Comparison of ENCODE assay signal across 9 mouse cellular contexts in the genomic region with DNA sequence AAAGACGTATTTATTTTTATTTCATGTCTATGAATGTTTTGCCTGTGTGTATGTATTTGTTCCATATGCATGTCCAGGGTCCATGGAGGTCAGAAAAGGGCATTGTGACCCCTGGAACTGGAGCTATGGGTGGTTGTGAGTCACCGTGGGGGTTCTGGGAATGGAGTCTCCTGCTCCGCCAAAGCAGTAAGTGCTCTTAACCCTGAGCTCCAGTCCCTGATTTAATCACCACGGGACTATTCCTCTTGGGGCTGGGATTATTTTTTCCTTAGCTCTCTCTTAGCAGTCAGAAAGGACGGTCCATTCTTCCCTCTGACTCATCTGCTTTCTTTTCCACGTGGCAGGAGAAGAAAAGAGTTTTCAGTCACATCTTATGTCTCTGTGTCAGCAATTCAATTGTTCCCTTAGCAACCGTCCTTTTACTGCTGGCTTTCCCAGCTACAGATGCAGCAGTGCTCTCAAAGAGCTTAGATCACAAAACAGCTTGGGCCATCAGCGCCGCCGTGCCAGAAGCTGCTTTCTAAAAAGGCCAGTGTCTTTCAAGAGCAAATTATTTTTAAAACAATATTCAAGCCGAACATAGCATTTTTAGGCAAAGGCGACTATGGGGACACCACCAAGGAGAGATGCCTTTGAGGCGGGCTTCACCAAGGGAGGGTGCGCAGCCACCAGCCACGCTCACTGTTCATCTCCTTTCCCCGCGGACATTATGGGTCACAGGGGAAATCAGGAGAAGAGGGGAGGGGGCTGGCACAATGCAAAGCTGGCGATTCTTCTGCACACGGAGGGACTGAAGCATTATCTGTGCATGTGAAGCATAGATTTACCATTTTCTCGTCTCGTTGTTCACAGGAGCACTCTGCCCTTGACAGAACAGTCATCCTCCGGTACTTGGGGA.
A peak's percentile ranks its signal among the peaks of the same experiment; 100 is the strongest.
DNase-seq lines count a peak whose midpoint lies in the region; ATAC-seq lines count a peak whose summit lies in the region.
"Had no signal": no experiment of that assay in that cellular context is flagged by ENCODE, and none has a peak within 500 bp of the region (broad histone marks: within the 10 kb centered on the region; RNA-seq: fewer than 3 reads in every experiment).

No protein-coding gene starts in this region.

- no peak for ATAC-seq in heart, embryonic 15.5 days (replicated peaks; ENCODE audit: insufficient number of reproducible peaks, insufficient read depth, low FRiP score, low read depth)
- ATAC-seq in hindbrain, embryonic 11.5 days (ENCODE audit: low FRiP score) = peak; percentile 90
- no peak for ATAC-seq in limb, embryonic 11.5 days (ENCODE audit: insufficient number of reproducible peaks, low FRiP score, low TSS enrichment, low read depth)
- ATAC-seq in stomach, embryonic 14.5 days (ENCODE audit: insufficient number of reproducible peaks, insufficient read depth, low FRiP score, low read depth) = no peak

- H3K4me1 ChIP-seq in heart, embryonic 15.5 days (replicated peaks) = peaks cover 3% of the 10 kb centered on the region; the same call in 1 of the 2 replicates
- H3K4me1 ChIP-seq in hindbrain, embryonic 11.5 days (replicated peaks; ENCODE audit: control insufficient read depth, insufficient read depth, low read length) = peaks cover 5% of the 10 kb centered on the region; the same call in 1 of the 2 replicates
- H3K4me1 ChIP-seq in limb, embryonic 11.5 days (ENCODE audit: control insufficient read depth, insufficient read depth, low read length) = no peaks in the 10 kb centered on the region
- no peaks in the 10 kb centered on the region; the same call in 1 of the 2 replicates for H3K4me1 ChIP-seq in stomach, embryonic 14.5 days (ENCODE audit: control insufficient read depth, insufficient read depth, low read length)

- DNase-seq in heart, adult 8-10 months (ENCODE audit: low spot score) = no peak
- DNase-seq in brain, adult 2 months (ENCODE audit: low read depth, low spot score) = peak; percentile 89
- DNase-seq in hindbrain, embryonic 11.5 days (ENCODE audit: low spot score) = peak; percentile 71
- peak; percentile 34 for DNase-seq in limb, embryonic 11.5 days (ENCODE audit: low spot score)
- no peak for DNase-seq in thymus, postnatal 4 days
- no peak for DNase-seq in kidney, adult 11 months

- no peaks in the 10 kb centered on the region for H3K27me3 ChIP-seq in heart, embryonic 15.5 days
- no peaks in the 10 kb centered on the region for H3K27me3 ChIP-seq in hindbrain, embryonic 11.5 days (ENCODE audit: control insufficient read depth, insufficient read depth, low read length)
- no peaks in the 10 kb centered on the region for H3K27me3 ChIP-seq in limb, embryonic 11.5 days (ENCODE audit: control insufficient read depth, insufficient read depth, low read length)
- no peaks in the 10 kb centered on the region for H3K27me3 ChIP-seq in stomach, embryonic 14.5 days (ENCODE audit: control insufficient read depth, insufficient read depth, low read length)

- WGBS in heart, embryonic 15.5 days = 20% methylated on average over 22 of the region's 22 CpGs
- WGBS in hindbrain, embryonic 11.5 days = 7% methylated on average over 22 of the region's 22 CpGs
- whole genome bisulfite sequencing in limb, embryonic 11.5 days = 24% methylated on average over 22 of the region's 22 CpGs
- 23% methylated on average over 22 of the region's 22 CpGs for WGBS in stomach, embryonic 14.5 days

- no peaks in the 10 kb centered on the region for H3K36me3 ChIP-seq in heart, embryonic 15.5 days
- no peaks in the 10 kb centered on the region for H3K36me3 ChIP-seq in hindbrain, embryonic 11.5 days (ENCODE audit: control insufficient read depth, insufficient read depth, low read length)
- no peaks in the 10 kb centered on the region for H3K36me3 ChIP-seq in limb, embryonic 11.5 days (ENCODE audit: control insufficient read depth, insufficient read depth, low read length)
- H3K36me3 ChIP-seq in stomach, embryonic 14.5 days (ENCODE audit: control insufficient read depth, insufficient read depth, low read length) = no peaks in the 10 kb centered on the region
- H3K36me3 ChIP-seq: G1E had no signal

- no peak overlapping the region for H3K9ac ChIP-seq in heart, embryonic 15.5 days
- peak overlapping the region; percentile 1; the same call in 1 of the 2 replicates for H3K9ac ChIP-seq in hindbrain, embryonic 11.5 days (ENCODE audit: low read depth, low read length)
- H3K9ac ChIP-seq in limb, embryonic 11.5 days (ENCODE audit: low read length) = no peak overlapping the region
- H3K9ac ChIP-seq in stomach, embryonic 14.5 days (replicated peaks; ENCODE audit: low read depth, low read length) = no peak overlapping the region

- H3K27ac ChIP-seq in heart, embryonic 15.5 days = no peak overlapping the region
- H3K27ac ChIP-seq in hindbrain, embryonic 11.5 days (ENCODE audit: low read depth, low read length) = peak overlapping the region; percentile 79
- no peak overlapping the region for H3K27ac ChIP-seq in limb, embryonic 11.5 days (replicated peaks; ENCODE audit: low read depth, low read length)
- no peak overlapping the region for H3K27ac ChIP-seq in stomach, embryonic 14.5 days (ENCODE audit: low read length)

- H3K4me3 ChIP-seq in heart, embryonic 15.5 days = peak overlapping the region; percentile 20
- H3K4me3 ChIP-seq in hindbrain, embryonic 11.5 days (ENCODE audit: low read depth, low read length) = peak overlapping the region; percentile 0; the same call in 1 of the 2 replicates
- no peak overlapping the region; the same call in 1 of the 2 replicates for H3K4me3 ChIP-seq in limb, embryonic 11.5 days (ENCODE audit: low read depth, low read length)
- no peak overlapping the region for H3K4me3 ChIP-seq in stomach, embryonic 14.5 days (ENCODE audit: low read depth, low read length)

- H3K4me2 ChIP-seq in heart, embryonic 15.5 days = peak overlapping the region; percentile 46
- peak overlapping the region; percentile 20 for H3K4me2 ChIP-seq in hindbrain, embryonic 11.5 days (replicated peaks; ENCODE audit: low read depth, low read length)
- peak overlapping the region; percentile 40 for H3K4me2 ChIP-seq in limb, embryonic 11.5 days (ENCODE audit: low read depth, severe bottlenecking)
- H3K4me2 ChIP-seq in stomach, embryonic 14.5 days (replicated peaks; ENCODE audit: low read depth, low read length) = peak overlapping the region; percentile 14; the same call in 1 of the 2 replicates

- H3K9me3 ChIP-seq in heart, embryonic 15.5 days (replicated peaks) = 0 out of 2 replicates have a peak, but pooled peaks cover 4% of the 10 kb centered on the region
- no peaks in the 10 kb centered on the region for H3K9me3 ChIP-seq in hindbrain, embryonic 11.5 days (ENCODE audit: control insufficient read depth, low read length)
- H3K9me3 ChIP-seq in limb, embryonic 11.5 days (ENCODE audit: control insufficient read depth, low read length) = no peaks in the 10 kb centered on the region; the same call in 1 of the 2 replicates
- no peaks in the 10 kb centered on the region; the same call in 1 of the 2 replicates for H3K9me3 ChIP-seq in stomach, embryonic 14.5 days (ENCODE audit: control insufficient read depth, low read depth, low read length)
- H3K9me3 ChIP-seq: G1E had no signal

Comparison
In these comparisons a context has a peak if more than half of its experiments do, and no peak if none do; other contexts are left out.
1. H3K4me3 ChIP-seq: peak in heart, embryonic 15.5 days (single experiment) and hindbrain, embryonic 11.5 days (single experiment); none in limb, embryonic 11.5 days (single experiment) and stomach, embryonic 14.5 days (single experiment).
2. DNase-seq: peak in brain, adult 2 months (single experiment), hindbrain, embryonic 11.5 days (single experiment) and limb, embryonic 11.5 days (single experiment); none in heart, adult 8-10 months (single experiment), thymus, postnatal 4 days (single experiment) and kidney, adult 11 months (single experiment).
3. Peak in every context shown above with its lines, with median percentiles within 50 percentile points of each other: H3K4me2 ChIP-seq.